Mouse (Mus musculus) small intestine, adult 2 months (tissue): ENCODE measurements around the gene Glp2r.

Experiments
- CTCF ChIP-seq: fragments of 200-500 bp; IDR thresholded peaks from 2 replicates; pipeline ENCODE4 v1.5.1; 2012; ENCODE audit warnings: low read depth, mild to moderate bottlenecking, control low read depth, inconsistent platforms, low read length, moderate library complexity, mixed read lengths; ENCODE audit not compliant: insufficient replicate concordance, insufficient read length; ENCODE audit errors: extremely low read depth
- POLR2A ChIP-seq: fragments of 200-500 bp; IDR thresholded peaks from 2 replicates; pipeline ENCODE4 v1.6.1; 2012; ENCODE audit warnings: low read depth, mild to moderate bottlenecking, control low read depth, inconsistent platforms, low read length, moderate library complexity

GRCm38 (mm10) chr11:67642835-67643234, 128.1 kb downstream of the Glp2r start:
- TF ChIP-seq CTCF = no peak
- no peak for TF ChIP-seq POLR2A
